Mouse (Mus musculus) megakaryocyte-erythroid progenitor cell, adult 5 weeks (primary cell): ENCODE results near the gene Psat1. TPM values are rescaled to one million over a fixed set of nuclear protein-coding genes. Genes with fewer than 3 reads are reported as not detected.

ENCODE experiments used
- polyA plus RNA-seq: library from polyadenylated mRNA; stranded (reverse); fragments of >175 nt; gene quantifications from 2 replicates; pipeline ENCODE4 v1.2.3, GENCODE M21; 2012

Gene Psat1
- polyA plus RNA-seq, result 8.2 and 9.0 TPM in 2 replicates

GRCm38 (mm10) chr19:15947237-15947636 is at the start of gene Psat1:
Gene Psat1 (minus strand): TSS chr19:15947337.

GRCm38 (mm10) chr19:15984449-15985171 is 37.5 kb upstream of the Psat1 start, which contains the start of gene Cep78:
Gene Cep78 (minus strand): TSS chr19:15984989.

Other genes with a start within 250 kb of the Psat1 start
- 6.3 and 7.7 TPM in 2 replicates for gene Cep78, start 37.7 kb upstream of the Psat1 start, polyA plus RNA-seq
- gene Gnaq, start 185.5 kb upstream of the Psat1 start, polyA plus RNA-seq, result 9.5 and 10.1 TPM in 2 replicates